Mouse (Mus musculus): ENCODE measurements around the gene Fndc5. TPM values are rescaled to one million over a fixed set of nuclear protein-coding genes. Genes with fewer than 3 reads are reported as not detected.

The Fndc5 gene
- polyA plus RNA-seq, 1 experiment, result 0.74 TPM

- no peak for DNase-seq (ENCODE audit: low read depth, low spot score)
- WGBS, result 78% methylated on average over 5 of the region's 5 CpGs
Observed at GRCm38 (mm10) chr4:129143509-129143908, 6.7 kb downstream of the Fndc5 start.

DNA sequence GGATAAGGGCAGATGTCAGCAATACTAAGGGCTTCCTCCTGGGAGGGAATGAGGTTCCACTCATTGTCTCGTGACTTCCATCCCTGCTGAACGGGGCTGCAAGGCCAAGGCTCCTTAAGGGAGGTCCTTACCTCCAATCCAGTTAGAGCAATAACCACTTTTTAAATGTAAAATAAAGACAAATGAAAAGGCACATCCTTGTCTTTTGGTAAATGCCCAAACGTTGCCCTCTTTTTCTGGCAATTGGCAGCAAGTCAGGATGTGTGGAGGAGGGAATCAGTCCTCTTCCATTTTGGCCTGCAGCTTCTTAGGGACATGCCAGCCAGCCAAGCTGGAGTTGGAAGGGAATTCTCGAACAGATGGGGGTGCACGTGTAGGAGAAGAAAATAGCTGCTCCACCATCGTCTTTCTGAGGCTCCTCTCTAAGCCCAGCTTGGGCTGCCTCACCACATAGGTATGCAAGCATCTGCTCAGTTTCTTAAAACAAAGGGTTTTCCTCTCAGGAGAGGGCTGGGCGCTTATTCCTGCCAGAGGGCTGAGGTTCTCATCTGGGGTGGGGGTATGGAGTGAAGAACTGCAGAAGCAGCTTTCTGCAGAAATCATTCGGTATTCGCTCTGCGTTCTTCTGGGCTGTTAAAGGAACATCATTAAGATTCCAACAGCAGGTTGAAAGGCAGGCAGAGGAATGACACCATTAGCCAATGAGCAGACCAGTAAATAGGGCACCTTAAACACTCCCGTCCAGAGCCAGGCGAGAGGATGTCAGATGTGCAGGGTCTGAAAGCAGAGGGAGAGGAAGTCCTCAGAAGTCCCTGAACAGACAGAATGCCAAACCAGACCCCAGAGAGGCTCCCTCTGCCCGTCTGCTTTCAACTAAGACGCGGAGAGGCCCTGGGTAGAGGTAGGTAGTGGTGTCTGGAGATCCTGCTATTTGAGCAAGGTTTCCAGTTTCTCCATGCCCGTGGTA, 7.9 kb downstream of the Fndc5 start:
- DNase-seq (ENCODE audit: low read depth, low spot score), result no peak
- WGBS, result 73% methylated on average over 16 of the region's 16 CpGs

GRCm38 (mm10) chr4:129145411-129145810, 8.6 kb downstream of the Fndc5 start:
- DNase-seq (ENCODE audit: low read depth, low spot score), result no peak
- WGBS, result 52% methylated on average over 4 of the region's 4 CpGs

- WGBS, result 56% methylated on average over 4 of the region's 4 CpGs
- no peak for DNase-seq (ENCODE audit: low read depth, low spot score)
Observed at GRCm38 (mm10) chr4:129145943-129146342, 9.1 kb downstream of the Fndc5 start.

GRCm38 (mm10) chr4:129146392-129146791, 9.6 kb downstream of the Fndc5 start:
- DNase-seq (ENCODE audit: low read depth, low spot score), result no peak
- WGBS, result 31% methylated on average over 2 of the region's 2 CpGs

GRCm38 (mm10) chr4:129147552-129148103, 10.8 kb downstream of the Fndc5 start:
- no peak for DNase-seq (ENCODE audit: low read depth, low spot score)
- 87% methylated on average over 13 of the region's 13 CpGs for WGBS

DNA sequence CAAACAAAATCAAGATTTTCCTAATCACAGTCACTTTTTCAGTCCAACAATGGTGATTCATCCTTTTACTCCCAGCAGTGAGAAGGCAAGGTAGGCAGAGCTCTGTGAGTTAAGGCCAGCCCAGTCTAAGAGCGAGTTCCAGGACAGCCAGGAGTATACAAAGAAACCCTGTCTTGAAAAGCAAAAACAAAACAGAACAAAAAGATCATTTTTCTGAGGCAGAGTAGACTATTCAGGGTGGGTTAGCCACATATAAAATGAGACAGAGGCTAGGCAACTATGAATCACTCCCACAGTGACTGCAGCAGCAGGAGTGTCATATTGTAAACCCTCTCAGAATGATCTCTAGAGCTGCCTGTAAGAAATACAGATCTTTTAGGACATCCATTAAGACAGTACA, 12.5 kb downstream of the Fndc5 start:
- no peak for DNase-seq (ENCODE audit: low read depth, low spot score)
- 73% methylated on average over 1 of the region's 1 CpGs for WGBS

- WGBS, result 33% methylated on average over 4 of the region's 4 CpGs
- DNase-seq (ENCODE audit: low read depth, low spot score), result peak; percentile 55
Observed at GRCm38 (mm10) chr4:129151276-129151811, 14.5 kb downstream of the Fndc5 start.

DNA sequence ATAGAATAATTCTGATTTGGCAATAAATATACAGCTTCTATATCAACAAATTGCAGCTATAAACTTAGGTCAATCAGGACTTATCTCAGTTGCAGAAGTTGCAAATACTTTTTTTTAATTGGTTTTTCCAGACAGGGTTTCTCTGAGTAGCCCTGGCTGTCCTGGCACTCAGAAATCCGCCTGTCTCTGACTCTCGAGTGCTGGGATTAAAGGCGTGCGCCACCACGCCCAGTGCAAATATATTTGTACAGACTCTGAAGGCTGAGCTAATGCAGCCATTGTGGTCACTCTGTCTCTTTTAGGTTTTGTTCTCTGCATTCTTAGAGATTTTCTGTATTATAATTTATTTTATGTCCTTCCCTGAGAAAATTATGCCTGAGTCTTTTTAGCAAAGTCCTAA, 20.7 kb downstream of the Fndc5 start:
- WGBS, result 12% methylated on average over 5 of the region's 5 CpGs
- DNase-seq (ENCODE audit: low read depth, low spot score), result peak; percentile 44

DNA sequence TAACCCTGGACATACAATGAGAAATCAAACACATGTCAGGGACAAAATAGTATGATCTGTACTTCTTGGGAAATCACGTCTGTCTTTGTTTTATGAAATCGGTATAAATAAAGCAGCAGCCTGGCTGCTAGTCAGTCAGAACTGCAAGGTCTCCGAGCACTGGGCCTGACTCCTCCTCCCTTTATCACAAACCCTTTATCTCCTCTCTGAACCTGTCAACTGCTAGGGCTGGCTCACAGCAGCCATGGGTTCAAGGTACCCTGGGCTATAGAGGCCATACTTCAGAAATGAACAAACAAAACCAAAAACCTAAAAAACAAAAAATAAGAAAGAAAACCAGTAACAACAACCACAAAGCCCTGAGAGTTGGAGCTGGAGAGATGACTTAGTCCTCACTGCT, 21.8 kb downstream of the Fndc5 start:
- WGBS, result 14% methylated on average over 3 of the region's 3 CpGs

DNA sequence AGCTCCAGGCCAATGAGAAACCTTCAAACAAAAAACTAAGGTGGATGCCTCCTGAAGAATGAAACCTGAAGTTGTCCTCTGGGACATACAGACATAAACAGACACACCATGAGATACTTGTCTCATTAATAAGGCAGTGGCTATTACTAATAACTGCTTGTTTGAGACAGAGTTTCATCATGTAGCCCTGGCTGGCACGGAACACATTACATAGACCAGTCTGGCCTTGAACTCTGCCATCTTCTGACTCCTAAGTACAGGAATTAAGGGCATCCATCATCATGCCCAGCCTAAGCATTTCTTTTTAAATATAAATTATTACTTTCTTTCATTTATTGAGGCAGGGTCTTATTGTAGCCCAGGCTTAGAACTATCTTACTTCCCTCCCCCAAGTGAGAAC, 24.3 kb downstream of the Fndc5 start:
- WGBS, result 82% methylated on average over 1 of the region's 1 CpGs
- DNase-seq (ENCODE audit: low read depth, low spot score), result no peak

More for the DNA sequence above, 21.8 kb downstream of the Fndc5 start:
- DNase-seq (ENCODE audit: low read depth, low spot score), result no peak

DNA sequence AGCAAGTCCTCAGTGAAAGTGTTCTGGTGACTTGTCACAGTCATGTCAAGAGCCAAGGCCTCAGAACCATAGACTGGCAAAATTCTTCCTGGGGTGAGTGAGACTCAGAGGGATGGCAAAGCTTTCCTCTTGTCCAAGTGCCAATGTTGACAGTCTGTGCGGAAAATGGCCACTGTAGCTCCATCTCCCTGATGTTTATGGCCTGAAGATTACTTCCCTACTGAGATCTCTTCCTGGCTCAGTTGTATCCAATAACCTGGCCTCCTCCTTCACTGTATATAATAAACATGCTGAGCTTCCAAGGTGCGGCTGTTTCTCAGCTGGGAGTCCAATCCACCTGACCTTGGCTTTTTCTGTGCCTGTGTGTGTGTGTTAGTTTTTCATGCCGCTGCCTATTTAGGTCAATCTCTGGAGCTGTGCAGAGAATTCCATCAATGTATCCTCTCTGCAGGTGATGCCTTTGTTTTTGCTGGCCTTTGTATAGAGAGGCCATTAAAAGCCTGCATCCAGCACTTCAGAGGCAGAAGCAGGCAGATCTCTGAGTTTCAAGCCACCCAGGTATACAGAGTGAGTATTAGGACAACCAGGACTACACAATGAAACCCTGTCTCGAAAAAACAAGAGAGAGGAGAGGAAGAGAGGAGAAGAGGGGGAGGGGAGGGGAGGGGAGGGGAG, 24.9 kb downstream of the Fndc5 start:
- WGBS, result 32% methylated on average over 4 of the region's 4 CpGs
- DNase-seq (ENCODE audit: low read depth, low spot score), result peak; percentile 71

GRCm38 (mm10) chr4:129172529-129172928, 35.7 kb downstream of the Fndc5 start:
- 82% methylated on average over 1 of the region's 1 CpGs for WGBS
- DNase-seq (ENCODE audit: low read depth, low spot score), result no peak

- 35% methylated on average over 1 of the region's 1 CpGs for WGBS
- DNase-seq (ENCODE audit: low read depth, low spot score), result no peak
Observed at GRCm38 (mm10) chr4:129179560-129179959, 42.8 kb downstream of the Fndc5 start.

GRCm38 (mm10) chr4:129188041-129188659, 51.4 kb downstream of the Fndc5 start:
- WGBS, result 34% methylated on average over 5 of the region's 5 CpGs
- no peak for DNase-seq (ENCODE audit: low read depth, low spot score)

DNA sequence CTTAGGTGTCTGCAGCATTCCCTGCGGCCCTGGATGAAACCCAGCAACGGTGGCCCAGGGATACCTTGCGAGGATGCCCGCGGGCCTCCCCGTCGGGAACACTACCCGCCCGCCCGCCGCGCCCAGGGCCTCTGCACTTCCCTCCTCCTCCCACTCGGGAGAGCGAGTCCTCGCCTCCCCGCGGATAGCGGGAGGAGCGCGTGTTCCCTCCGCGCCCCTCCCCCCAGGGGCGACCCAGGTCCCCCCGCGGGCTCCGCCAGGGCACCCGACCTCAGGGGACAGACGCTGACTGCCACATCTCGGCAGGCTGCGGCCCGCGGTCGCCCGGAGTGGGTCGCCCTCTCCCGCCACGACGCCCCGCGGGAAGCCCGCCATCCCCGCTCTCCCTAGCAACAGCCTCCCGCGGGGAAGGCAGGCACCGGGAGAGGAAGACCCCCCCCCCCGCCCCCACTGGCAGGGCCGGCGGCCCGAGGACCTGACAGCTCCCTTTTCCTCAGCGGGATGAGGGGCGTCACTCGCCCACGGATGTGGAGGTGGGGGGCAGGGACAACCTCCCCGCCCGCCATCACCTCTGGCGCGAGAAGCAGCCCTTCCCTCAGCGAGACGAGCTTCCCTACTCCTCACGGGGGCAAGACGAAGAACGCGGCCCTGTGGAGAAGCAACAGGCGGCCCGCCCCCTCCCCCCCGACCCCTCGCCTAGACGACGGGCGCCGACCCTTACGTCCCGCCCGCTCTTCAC, 52.2 kb downstream of the Fndc5 start:
- WGBS, result under 1% methylated on average over 69 of the region's 74 CpGs
- DNase-seq (ENCODE audit: low read depth, low spot score), result no peak

DNA sequence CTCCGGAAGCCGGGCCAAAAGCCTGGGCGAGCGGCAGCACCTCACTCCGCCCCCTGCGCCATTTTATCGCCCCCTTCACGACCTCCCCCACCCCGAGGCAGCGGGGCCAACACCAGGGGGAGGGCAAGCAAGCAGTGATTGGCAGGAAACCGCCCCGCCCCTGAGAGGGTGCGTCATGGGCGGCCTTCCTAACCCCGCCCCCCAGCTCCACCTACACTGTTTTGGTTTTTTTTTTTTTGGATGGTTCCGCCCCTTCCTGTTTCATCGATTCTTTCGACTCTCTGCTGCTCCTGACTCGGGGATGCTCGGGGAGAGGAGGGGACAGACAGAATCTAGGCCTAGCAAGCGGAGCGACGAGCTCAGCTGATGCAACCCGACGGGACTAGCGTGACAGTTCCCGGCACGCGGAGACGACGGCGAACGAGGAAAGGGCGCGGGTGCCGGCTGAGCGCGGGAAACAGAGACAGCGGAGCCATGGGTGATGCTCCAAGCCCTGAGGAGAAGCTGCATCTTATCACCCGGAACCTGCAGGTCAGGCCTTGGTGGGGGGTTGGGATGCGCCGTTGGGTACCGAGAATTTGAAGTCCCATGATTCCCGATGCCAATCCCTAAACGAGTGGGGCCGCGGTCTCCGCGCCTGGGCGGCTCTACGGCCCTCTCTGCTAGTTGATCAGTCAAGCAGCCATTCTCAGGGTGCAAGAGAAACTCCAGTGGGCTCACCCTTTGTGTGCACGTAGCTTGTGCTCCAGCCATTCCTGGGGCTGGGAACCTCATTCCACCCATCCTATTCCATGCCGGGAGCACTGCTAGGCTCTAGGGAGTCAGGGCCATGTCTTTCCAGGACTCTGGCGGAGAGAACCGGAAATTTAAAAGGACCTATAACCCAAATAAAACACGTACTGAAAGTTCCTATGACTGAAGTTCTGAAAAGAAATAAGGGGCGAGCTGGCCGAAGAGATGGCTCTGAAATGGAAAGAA, 53.0 kb downstream of the Fndc5 start, which contains the start of the genes S100pbp and Yars:
S100pbp (minus strand) TSS at position 186 of the 978 bp plus-strand sequence.
Yars (plus strand) TSS at position 219 of the 978 bp plus-strand sequence.
- WGBS, result under 1% methylated on average over 58 of the region's 58 CpGs
- peak; percentile 85 for DNase-seq (ENCODE audit: low read depth, low spot score)

DNA sequence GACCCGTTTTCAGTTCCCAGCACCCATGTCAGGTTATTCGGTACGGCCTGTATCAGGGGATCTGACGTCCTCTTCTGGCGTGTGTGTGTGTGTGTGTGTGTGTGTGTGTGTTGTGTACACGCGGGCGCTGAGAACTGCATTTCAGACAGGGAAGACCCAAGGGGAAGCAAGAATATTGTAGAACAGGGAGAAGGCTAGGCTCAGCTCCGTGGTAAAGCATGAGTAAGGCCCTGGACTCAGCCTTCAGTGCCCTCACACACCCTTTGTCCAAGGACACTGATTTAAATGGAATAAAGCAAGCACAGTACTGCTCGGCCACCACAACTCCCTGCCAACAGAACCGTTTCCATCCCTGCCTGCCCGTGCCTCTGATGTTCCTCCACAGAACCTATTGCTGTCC, 53.7 kb downstream of the Fndc5 start:
- DNase-seq (ENCODE audit: low read depth, low spot score), result no peak
- 0% methylated on average over 12 of the region's 12 CpGs for WGBS

Data from large intestine, adult 2 months (tissue).